Mouse (Mus musculus): Measurements from ENCODE around the gene LTO1. TPM values are rescaled to one million over a fixed set of nuclear protein-coding genes. Genes with fewer than 3 reads are reported as not detected.

Gene LTO1
- 26.2 and 32.7 TPM in 2 replicates for polyA plus RNA-seq (2012; rRNA removed)

DNA sequence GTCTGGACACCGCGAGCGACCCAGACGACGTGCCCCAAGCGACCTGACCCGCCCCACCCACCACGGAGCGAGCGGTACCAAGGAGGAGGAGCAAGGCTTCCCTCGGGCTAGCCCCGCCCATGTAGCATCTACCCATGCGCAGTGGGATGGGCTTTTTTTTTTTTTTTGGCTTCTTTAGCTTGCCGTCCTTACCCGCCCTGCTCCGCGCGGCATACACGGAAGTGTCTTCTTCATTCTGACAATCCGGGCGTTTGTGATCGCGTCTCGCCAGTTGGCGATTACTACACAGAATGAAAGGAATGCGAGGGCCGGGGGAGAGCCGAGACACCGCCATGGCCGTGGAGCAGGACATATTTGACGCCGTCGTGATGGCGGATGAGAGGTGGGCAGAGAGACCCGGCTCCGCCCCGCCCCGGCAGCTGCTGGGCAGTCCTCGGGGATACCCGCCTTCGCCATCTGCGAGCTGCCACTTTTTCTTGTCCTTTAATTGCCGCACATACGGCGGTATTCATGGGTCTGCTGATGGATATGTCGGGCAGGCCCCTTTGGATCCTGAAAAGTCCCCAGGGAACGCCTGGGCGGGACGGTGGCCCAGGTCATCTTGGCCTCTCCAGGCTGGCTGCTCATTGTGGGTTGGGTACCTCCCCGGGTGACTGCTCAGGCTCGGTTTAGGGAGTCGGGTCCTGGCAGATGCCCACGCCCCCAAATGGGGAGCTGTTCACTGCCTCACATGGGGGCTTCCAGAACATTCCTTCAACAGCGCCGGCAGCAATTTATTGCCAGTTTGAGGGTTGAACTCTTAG lies at the start of gene LTO1:
TSS of gene LTO1 (plus strand) at position 153 of the 803 bp plus-strand sequence.
- peak within 1 kb of the TSS; percentile 98 for H3K4me3 ChIP-seq (ENCODE audit: control insufficient read depth, low read depth, low read length)

DNA sequence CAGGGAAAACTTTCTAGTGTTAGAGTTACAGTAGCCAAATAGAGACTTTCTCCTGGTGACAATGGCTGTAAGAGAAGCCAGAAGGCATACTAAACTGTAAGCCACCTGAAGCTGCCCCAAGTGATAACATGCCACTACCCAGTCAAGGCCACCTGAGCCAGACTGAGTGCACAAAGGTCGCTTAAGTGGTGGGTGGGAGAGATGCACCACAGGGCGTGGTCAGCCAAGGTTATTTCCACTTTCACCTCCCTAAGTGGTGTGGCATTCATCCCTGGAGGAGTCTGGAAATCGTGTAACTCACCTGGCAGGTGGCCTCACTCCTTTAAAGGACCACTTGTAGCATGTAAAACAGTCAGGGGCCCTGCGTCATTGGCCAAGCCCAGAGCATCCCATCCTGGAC lies 47.7 kb upstream of the LTO1 start:
- TF ChIP-seq CTCF (IDR thresholded peaks at IDR 0.05; ENCODE audit: control insufficient read depth, insufficient read depth, insufficient replicate concordance, low read depth, low read length): no peak
- no peak for TF ChIP-seq POLR2A (IDR thresholded peaks at IDR 0.05; ENCODE audit: control insufficient read depth, low read depth, low read length)
- Histone ChIP-seq H3K27ac (ENCODE audit: control insufficient read depth, insufficient read depth, low read depth, low read length) (no peak overlapping the region), H3K27me3 (ENCODE audit: control insufficient read depth, insufficient read depth, low read length) (no peaks in the 10 kb centered on the region), H3K4me1 (ENCODE audit: control insufficient read depth, insufficient read depth, low read length) (no peaks in the 10 kb centered on the region), H3K36me3 (ENCODE audit: control insufficient read depth, insufficient read depth, low read length) (no peaks in the 10 kb centered on the region), H3K4me3 (ENCODE audit: control insufficient read depth, low read depth, low read length) (no peak overlapping the region)

More for the DNA sequence above, at the start of gene LTO1:
- Histone ChIP-seq H3K27me3 (ENCODE audit: control insufficient read depth, insufficient read depth, low read length) (no peaks in the 10 kb centered on the region), H3K4me1 (ENCODE audit: control insufficient read depth, insufficient read depth, low read length) (peaks cover 4% of the 10 kb centered on the region), H3K27ac (ENCODE audit: control insufficient read depth, insufficient read depth, low read depth, low read length) (peak within 1 kb of the TSS; percentile 89), H3K36me3 (ENCODE audit: control insufficient read depth, insufficient read depth, low read length) (peaks cover 1% of the 10 kb centered on the region)
- TF ChIP-seq POLR2A (IDR thresholded peaks at IDR 0.05; ENCODE audit: control insufficient read depth, low read depth, low read length): peak; percentile 77
- TF ChIP-seq CTCF (IDR thresholded peaks at IDR 0.05; ENCODE audit: control insufficient read depth, insufficient read depth, insufficient replicate concordance, low read depth, low read length): no peak

DNA sequence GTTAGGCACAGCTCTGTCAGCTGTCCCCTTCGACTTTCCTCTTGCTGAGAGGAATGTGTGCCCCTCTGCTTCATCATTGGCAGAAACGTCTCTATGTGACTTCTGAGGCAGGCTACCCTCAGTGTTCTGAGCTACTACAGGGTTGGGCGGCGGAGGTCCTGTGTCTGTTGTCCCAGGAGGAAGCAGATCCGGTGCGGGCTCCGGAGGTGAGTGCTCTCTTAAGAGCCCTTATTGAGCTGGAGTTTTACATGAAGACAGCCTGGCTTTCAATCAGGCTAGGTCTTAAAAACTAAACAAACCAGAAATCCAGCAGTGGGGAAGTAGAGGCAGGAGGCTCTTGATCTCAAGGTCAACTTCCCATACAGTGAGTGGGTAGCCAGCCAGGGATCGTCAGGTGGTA lies 47.3 kb upstream of the LTO1 start:
- H3K27ac ChIP-seq (ENCODE audit: control insufficient read depth, insufficient read depth, low read depth, low read length): no peak overlapping the region
- no peak overlapping the region for H3K4me3 ChIP-seq (ENCODE audit: control insufficient read depth, low read depth, low read length)
- TF ChIP-seq POLR2A (IDR thresholded peaks at IDR 0.05; ENCODE audit: control insufficient read depth, low read depth, low read length): no peak
- no peak for TF ChIP-seq CTCF (IDR thresholded peaks at IDR 0.05; ENCODE audit: control insufficient read depth, insufficient read depth, insufficient replicate concordance, low read depth, low read length)
- no peaks in the 10 kb centered on the region for H3K4me1 ChIP-seq (ENCODE audit: control insufficient read depth, insufficient read depth, low read length)
- H3K27me3 ChIP-seq (ENCODE audit: control insufficient read depth, insufficient read depth, low read length): no peaks in the 10 kb centered on the region
- H3K36me3 ChIP-seq (ENCODE audit: control insufficient read depth, insufficient read depth, low read length): no peaks in the 10 kb centered on the region

DNA sequence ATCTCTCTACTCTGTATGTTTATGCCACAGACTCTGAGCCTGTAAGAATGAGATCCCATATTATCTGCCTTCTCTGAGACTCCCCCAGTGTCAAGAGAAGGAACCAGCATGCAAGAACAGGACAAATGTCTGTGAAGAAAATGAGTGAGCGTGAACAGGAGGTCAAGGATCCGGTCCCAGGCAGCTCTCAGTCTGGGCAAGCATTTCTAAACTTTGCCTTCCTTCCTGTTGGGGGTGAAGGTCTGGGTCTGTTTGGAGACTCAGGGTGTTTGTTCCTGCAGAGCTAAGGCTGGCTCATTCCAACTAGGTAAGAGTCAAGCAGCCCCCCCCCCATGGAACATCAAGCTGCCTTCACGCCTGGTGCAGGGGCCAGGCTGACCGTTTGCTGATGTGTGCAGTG lies 42.5 kb upstream of the LTO1 start:
- Histone ChIP-seq H3K36me3 (ENCODE audit: control insufficient read depth, insufficient read depth, low read length) (no peaks in the 10 kb centered on the region), H3K27ac (ENCODE audit: control insufficient read depth, insufficient read depth, low read depth, low read length) (no peak overlapping the region), H3K27me3 (ENCODE audit: control insufficient read depth, insufficient read depth, low read length) (no peaks in the 10 kb centered on the region), H3K4me1 (ENCODE audit: control insufficient read depth, insufficient read depth, low read length) (no peaks in the 10 kb centered on the region), H3K4me3 (ENCODE audit: control insufficient read depth, low read depth, low read length) (no peak overlapping the region)
- TF ChIP-seq CTCF (IDR thresholded peaks at IDR 0.05; ENCODE audit: control insufficient read depth, insufficient read depth, insufficient replicate concordance, low read depth, low read length): no peak
- TF ChIP-seq POLR2A (IDR thresholded peaks at IDR 0.05; ENCODE audit: control insufficient read depth, low read depth, low read length): no peak

DNA sequence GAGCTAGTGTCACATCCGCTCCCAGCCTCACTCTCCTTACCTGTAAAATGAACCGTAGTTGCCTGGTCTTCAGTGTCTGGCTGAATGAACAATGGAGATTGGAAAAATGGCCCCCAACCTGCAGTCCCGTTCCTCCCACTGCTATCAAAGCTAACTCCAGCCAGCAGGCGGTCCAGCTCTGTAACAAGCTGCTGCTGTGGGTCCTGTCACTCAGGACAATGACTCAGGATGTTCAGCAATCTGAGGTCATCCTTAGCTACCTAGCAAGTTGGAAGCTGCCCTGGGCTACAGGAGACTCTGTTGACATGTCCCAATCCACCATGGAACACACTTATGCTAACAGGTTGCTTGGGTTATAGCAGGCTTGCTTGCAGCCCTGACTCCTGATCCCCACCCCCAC lies 41.7 kb upstream of the LTO1 start:
- no peaks in the 10 kb centered on the region for H3K4me1 ChIP-seq (ENCODE audit: control insufficient read depth, insufficient read depth, low read length)
- no peak overlapping the region for H3K4me3 ChIP-seq (ENCODE audit: control insufficient read depth, low read depth, low read length)
- TF ChIP-seq POLR2A (IDR thresholded peaks at IDR 0.05; ENCODE audit: control insufficient read depth, low read depth, low read length) (no peak), CTCF (IDR thresholded peaks at IDR 0.05; ENCODE audit: control insufficient read depth, insufficient read depth, insufficient replicate concordance, low read depth, low read length) (no peak)
- no peaks in the 10 kb centered on the region for H3K27me3 ChIP-seq (ENCODE audit: control insufficient read depth, insufficient read depth, low read length)
- H3K27ac ChIP-seq (ENCODE audit: control insufficient read depth, insufficient read depth, low read depth, low read length): no peak overlapping the region
- H3K36me3 ChIP-seq (ENCODE audit: control insufficient read depth, insufficient read depth, low read length): no peaks in the 10 kb centered on the region

DNA sequence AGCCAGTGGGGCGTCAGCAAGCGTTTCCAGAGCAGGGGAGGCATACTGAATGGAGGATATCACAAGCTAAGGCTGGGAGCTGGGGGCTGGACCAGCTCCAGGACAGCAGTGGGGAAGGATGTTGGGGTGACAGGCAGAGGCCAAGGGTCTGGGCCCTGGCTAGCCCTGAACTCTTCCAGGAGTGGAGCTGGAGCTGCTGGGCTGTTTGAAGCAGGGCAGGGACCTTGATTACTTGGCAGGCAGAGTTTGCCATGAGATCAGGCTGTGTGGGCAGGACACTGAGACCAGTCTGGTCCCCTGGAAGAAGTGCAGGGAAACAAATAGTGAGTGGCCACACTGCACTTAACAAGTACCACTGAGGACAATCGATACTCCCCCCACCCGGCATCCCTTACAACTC lies 40.7 kb upstream of the LTO1 start:
- Histone ChIP-seq H3K27me3 (ENCODE audit: control insufficient read depth, insufficient read depth, low read length) (no peaks in the 10 kb centered on the region), H3K36me3 (ENCODE audit: control insufficient read depth, insufficient read depth, low read length) (no peaks in the 10 kb centered on the region), H3K27ac (ENCODE audit: control insufficient read depth, insufficient read depth, low read depth, low read length) (no peak overlapping the region), H3K4me3 (ENCODE audit: control insufficient read depth, low read depth, low read length) (no peak overlapping the region), H3K4me1 (ENCODE audit: control insufficient read depth, insufficient read depth, low read length) (no peaks in the 10 kb centered on the region)
- no peak for TF ChIP-seq CTCF (IDR thresholded peaks at IDR 0.05; ENCODE audit: control insufficient read depth, insufficient read depth, insufficient replicate concordance, low read depth, low read length)
- no peak for TF ChIP-seq POLR2A (IDR thresholded peaks at IDR 0.05; ENCODE audit: control insufficient read depth, low read depth, low read length)

DNA sequence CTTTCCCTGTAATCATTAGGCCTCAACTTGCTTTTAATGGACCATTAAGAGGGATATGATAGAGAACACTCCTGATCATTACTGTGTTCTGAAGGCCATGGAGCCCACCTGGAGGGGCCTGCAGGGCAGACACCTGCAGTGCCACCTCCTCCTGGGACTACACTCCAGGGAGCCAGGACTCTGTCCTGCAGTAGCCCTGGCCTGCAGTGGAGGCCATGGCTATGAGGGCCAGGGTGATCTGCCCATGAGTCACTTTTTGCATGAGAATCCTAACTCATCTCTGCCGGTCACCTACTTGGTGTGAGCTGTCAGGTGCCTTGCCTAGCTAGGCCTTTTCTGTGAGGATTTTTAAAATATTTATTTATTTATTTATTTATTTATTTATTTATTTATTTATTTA lies 36.5 kb upstream of the LTO1 start:
- Histone ChIP-seq H3K4me3 (ENCODE audit: control insufficient read depth, low read depth, low read length) (no peak overlapping the region), H3K27ac (ENCODE audit: control insufficient read depth, insufficient read depth, low read depth, low read length) (no peak overlapping the region), H3K4me1 (ENCODE audit: control insufficient read depth, insufficient read depth, low read length) (no peaks in the 10 kb centered on the region), H3K36me3 (ENCODE audit: control insufficient read depth, insufficient read depth, low read length) (no peaks in the 10 kb centered on the region), H3K27me3 (ENCODE audit: control insufficient read depth, insufficient read depth, low read length) (no peaks in the 10 kb centered on the region)
- no peak for TF ChIP-seq POLR2A (IDR thresholded peaks at IDR 0.05; ENCODE audit: control insufficient read depth, low read depth, low read length)
- no peak for TF ChIP-seq CTCF (IDR thresholded peaks at IDR 0.05; ENCODE audit: control insufficient read depth, insufficient read depth, insufficient replicate concordance, low read depth, low read length)
